Mouse (Mus musculus): ENCODE measurements at regions not wholly inside any gene's neighbourhood (a gene's known extent, or its start where the extent isn't known, plus 50 kb on each side); places are given as distances from the start of the nearest gene placed in this dataset.

DNA sequence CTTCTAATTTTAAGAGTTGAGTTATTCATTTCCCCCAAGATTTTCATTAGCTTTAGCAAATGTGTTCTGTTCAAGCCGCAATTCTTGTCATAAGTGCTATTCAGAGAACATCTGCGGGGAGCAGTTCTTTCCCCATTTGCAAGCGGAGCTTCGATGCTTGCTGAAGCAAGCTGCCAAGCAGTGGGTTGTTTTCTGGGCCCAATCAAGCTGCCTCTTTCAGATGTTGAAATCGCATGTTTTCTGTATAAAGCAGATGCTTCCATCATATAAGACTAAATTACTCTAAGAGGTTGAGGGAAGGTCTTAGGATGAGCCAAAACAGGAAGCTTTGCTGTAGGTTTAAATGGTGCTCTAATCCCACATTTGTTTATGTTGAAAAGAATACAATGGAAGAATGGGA, 547.4 kb downstream of the Abca13 start:
- no peaks in the 10 kb centered on the region for H3K36me3 ChIP-seq (ENCODE audit: control insufficient read depth, insufficient read depth)
- H3K4me3 ChIP-seq (ENCODE audit: low read depth, low read length), result no peak overlapping the region
- 84% methylated on average over 5 of the region's 5 CpGs for WGBS
- ATAC-seq, result no peak
- no peak overlapping the region for H3K27ac ChIP-seq (ENCODE audit: low read depth, low read length)
- no peaks in the 10 kb centered on the region for H3K9me3 ChIP-seq (ENCODE audit: control insufficient read depth)
- H3K27me3 ChIP-seq (replicated peaks; ENCODE audit: control insufficient read depth, insufficient read depth, low read length), result no peaks in the 10 kb centered on the region
- H3K9ac ChIP-seq (ENCODE audit: low read depth, low read length), result no peak overlapping the region
- no peak overlapping the region for H3K4me2 ChIP-seq (replicated peaks; ENCODE audit: low read depth)
- no peak for TF ChIP-seq CTCF (IDR thresholded peaks at IDR 0.05; ENCODE audit: low read depth)
- no peaks in the 10 kb centered on the region for H3K4me1 ChIP-seq (replicated peaks; ENCODE audit: control insufficient read depth, insufficient read depth, low read length)

DNA sequence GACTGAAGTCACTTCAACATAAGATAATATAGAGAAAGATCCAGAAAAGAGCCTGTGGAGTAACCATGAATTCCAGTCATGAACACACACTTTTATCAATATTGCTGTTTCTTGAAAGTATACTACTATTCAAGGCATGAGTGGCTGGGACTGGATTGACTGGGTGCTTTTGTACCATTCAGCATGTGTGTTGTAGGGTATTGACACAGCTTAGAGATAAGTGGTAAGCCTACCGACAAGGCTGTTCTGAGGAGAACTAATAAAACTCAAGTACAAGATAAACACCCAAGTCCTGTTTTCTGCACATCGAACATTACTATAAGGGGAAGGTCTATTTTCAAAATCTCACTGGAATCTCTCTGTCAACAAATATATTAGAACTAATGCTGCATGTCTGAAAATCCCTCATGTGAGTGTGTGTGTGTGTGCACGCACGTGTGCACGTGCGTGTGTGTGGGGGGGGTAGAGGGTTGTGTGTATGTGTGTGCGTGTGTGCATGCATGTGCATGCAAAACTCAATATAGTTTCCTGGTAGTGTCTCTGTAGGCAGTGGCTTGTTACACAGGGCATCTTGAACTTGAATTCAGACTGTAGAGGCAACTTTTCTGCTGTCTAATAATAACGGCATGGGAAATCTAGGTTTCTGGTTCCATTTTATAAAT, 588.6 kb downstream of the Abca13 start:
- no peaks in the 10 kb centered on the region for H3K27me3 ChIP-seq (replicated peaks; ENCODE audit: control insufficient read depth, insufficient read depth, low read length)
- no peak overlapping the region for H3K4me3 ChIP-seq (ENCODE audit: low read depth, low read length)
- H3K4me2 ChIP-seq (replicated peaks; ENCODE audit: low read depth), result no peak overlapping the region
- H3K27ac ChIP-seq (ENCODE audit: low read depth, low read length), result no peak overlapping the region
- WGBS, result 62% methylated on average over 8 of the region's 8 CpGs
- no peak overlapping the region for H3K9ac ChIP-seq (ENCODE audit: low read depth, low read length)
- H3K4me1 ChIP-seq (replicated peaks; ENCODE audit: control insufficient read depth, insufficient read depth, low read length), result no peaks in the 10 kb centered on the region
- no peaks in the 10 kb centered on the region for H3K9me3 ChIP-seq (ENCODE audit: control insufficient read depth)
- H3K36me3 ChIP-seq (ENCODE audit: control insufficient read depth, insufficient read depth), result no peaks in the 10 kb centered on the region
- 0 out of 2 replicates have a peak, but pooled peaks have one; percentile 41 for ATAC-seq
- TF ChIP-seq CTCF (IDR thresholded peaks at IDR 0.05; ENCODE audit: low read depth), result no peak

DNA sequence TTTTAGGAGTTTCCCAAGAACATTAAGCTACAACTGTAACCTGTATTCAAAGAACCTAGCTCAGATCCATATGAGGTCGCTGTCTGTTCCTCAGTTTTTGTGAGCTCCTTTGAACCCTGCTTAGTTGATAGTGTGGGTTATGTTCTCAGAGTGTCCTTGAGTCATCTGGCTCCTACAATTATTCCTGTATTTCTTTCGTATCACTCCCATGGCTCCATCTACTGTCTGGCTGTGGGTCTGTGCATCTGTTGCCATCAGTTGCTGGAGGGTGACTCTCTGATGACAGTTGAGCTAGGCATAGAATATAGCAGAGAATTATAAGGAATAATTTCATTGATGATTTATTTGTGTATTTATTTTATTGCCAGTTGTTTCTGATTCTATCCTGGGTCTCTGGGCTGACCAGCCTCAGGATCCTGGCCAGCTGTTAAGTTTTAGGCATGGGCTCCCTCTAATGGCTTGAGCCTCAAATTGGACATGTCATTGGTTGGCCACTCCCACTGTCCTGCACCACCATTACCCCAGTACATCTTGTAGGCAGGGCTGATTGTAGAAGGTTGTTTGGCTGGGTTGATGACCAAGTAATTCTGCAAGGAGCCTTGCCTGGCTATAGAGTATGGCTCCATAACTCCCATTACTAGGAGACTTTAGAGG, 601.6 kb downstream of the Abca13 start:
- Histone ChIP-seq H3K4me3 (ENCODE audit: low read depth, low read length) (no peak overlapping the region), H3K4me2 (replicated peaks; ENCODE audit: low read depth) (no peak overlapping the region), H3K9ac (ENCODE audit: low read depth, low read length) (no peak overlapping the region), H3K9me3 (ENCODE audit: control insufficient read depth) (no peaks in the 10 kb centered on the region), H3K27me3 (replicated peaks; ENCODE audit: control insufficient read depth, insufficient read depth, low read length) (no peaks in the 10 kb centered on the region), H3K27ac (ENCODE audit: low read depth, low read length) (no peak overlapping the region), H3K36me3 (ENCODE audit: control insufficient read depth, insufficient read depth) (no peaks in the 10 kb centered on the region), H3K4me1 (replicated peaks; ENCODE audit: control insufficient read depth, insufficient read depth, low read length) (no peaks in the 10 kb centered on the region)
- WGBS, result 71% methylated on average over 2 of the region's 2 CpGs
- peak; percentile 57; the same call in 1 of the 2 replicates for ATAC-seq
- peak; percentile 56 for TF ChIP-seq CTCF (IDR thresholded peaks at IDR 0.05; ENCODE audit: low read depth)

GRCm38 (mm10) chr11:9839636-9840035, 647.9 kb downstream of the Abca13 start:
- Histone ChIP-seq H3K4me2 (replicated peaks; ENCODE audit: low read depth) (no peak overlapping the region), H3K4me1 (replicated peaks; ENCODE audit: control insufficient read depth, insufficient read depth, low read length) (no peaks in the 10 kb centered on the region)
- no peak for ATAC-seq

DNA sequence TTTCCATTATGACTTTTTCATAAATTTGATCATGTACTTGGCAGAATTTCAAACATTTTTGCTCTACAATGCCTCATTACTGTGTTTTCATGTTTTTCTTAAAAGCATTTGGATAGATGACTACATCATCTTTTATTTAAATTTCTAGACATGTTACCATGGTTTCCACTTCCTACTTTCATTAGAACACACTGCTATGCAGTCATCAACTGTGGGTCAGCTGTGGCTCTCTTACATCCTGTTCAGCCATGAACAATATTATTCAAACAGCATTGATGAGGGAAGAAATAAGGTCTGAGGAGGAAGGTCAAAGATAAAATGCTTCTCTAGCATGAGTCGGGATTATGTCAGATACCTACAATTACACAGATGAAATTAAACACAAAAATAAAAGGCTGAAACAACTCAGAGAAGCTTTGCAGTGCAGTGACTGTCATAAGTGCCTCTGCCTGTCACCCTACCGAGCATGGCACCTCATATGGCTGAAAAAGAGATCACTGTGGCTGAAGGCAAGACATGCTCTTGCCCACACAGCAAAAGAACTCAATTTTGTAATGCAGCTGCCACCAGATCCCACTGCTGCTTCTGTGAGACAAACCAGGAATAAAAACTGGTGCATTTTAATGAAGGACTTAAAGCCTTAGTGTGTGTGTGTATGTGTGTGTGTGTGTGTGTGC, 676.9 kb downstream of the Abca13 start:
- WGBS, result 76% methylated on average over 2 of the region's 2 CpGs
- ATAC-seq, result no peak
- no peak overlapping the region for H3K4me2 ChIP-seq (replicated peaks; ENCODE audit: low read depth)

More at GRCm38 (mm10) chr11:9839636-9840035, 647.9 kb downstream of the Abca13 start:
- H3K27ac ChIP-seq (ENCODE audit: low read depth, low read length), result no peak overlapping the region
- H3K9ac ChIP-seq (ENCODE audit: low read depth, low read length), result no peak overlapping the region
- TF ChIP-seq CTCF (IDR thresholded peaks at IDR 0.05; ENCODE audit: low read depth), result no peak
- H3K27me3 ChIP-seq (replicated peaks; ENCODE audit: control insufficient read depth, insufficient read depth, low read length), result no peaks in the 10 kb centered on the region
- H3K36me3 ChIP-seq (ENCODE audit: control insufficient read depth, insufficient read depth), result no peaks in the 10 kb centered on the region
- H3K4me3 ChIP-seq (ENCODE audit: low read depth, low read length), result no peak overlapping the region
- no peaks in the 10 kb centered on the region for H3K9me3 ChIP-seq (ENCODE audit: control insufficient read depth)

More for the DNA sequence above, 676.9 kb downstream of the Abca13 start:
- Histone ChIP-seq H3K27me3 (replicated peaks; ENCODE audit: control insufficient read depth, insufficient read depth, low read length) (no peaks in the 10 kb centered on the region), H3K9ac (ENCODE audit: low read depth, low read length) (no peak overlapping the region), H3K36me3 (ENCODE audit: control insufficient read depth, insufficient read depth) (no peaks in the 10 kb centered on the region), H3K4me3 (ENCODE audit: low read depth, low read length) (no peak overlapping the region), H3K27ac (ENCODE audit: low read depth, low read length) (no peak overlapping the region), H3K4me1 (replicated peaks; ENCODE audit: control insufficient read depth, insufficient read depth, low read length) (no peaks in the 10 kb centered on the region), H3K9me3 (ENCODE audit: control insufficient read depth) (no peaks in the 10 kb centered on the region)
- TF ChIP-seq CTCF (IDR thresholded peaks at IDR 0.05; ENCODE audit: low read depth), result no peak

Data from intestine, postnatal 0 days (tissue).